Comparison of ENCODE assay signal across 12 mouse cellular contexts in genomic region chr7:80589054-80589746, GRCm38 (mm10). TPM values are rescaled to one million over a fixed set of nuclear protein-coding genes. Genes with fewer than 3 reads are reported as not detected.
DNase-seq lines count a peak whose midpoint lies in the region; ATAC-seq and TF ChIP-seq lines count a peak whose summit lies in the region.
"Had no signal": no experiment of that assay in that cellular context is flagged by ENCODE, and none has a peak within 500 bp of the region (broad histone marks: within the 10 kb centered on the region; RNA-seq: fewer than 3 reads in every experiment).

No protein-coding gene starts in this region.

- H3K27ac ChIP-seq in forebrain, postnatal 0 days (ENCODE audit: low read depth, low read length): no peak overlapping the region
- no peak overlapping the region for H3K27ac ChIP-seq in forebrain, embryonic 11.5 days (ENCODE audit: low read depth, low read length)
- H3K27ac ChIP-seq in midbrain, postnatal 0 days (ENCODE audit: low read depth, low read length): no peak overlapping the region
- H3K27ac ChIP-seq in midbrain, embryonic 10.5 days (replicated peaks): no peak overlapping the region
- H3K27ac ChIP-seq in liver, embryonic 12.5 days: no peak overlapping the region
- H3K27ac ChIP-seq: liver, embryonic 13.5 days; midbrain, embryonic 12.5 days had no signal

- no peaks in the 10 kb centered on the region for H3K9me3 ChIP-seq in forebrain, postnatal 0 days (ENCODE audit: low read length)
- H3K9me3 ChIP-seq in forebrain, embryonic 11.5 days (ENCODE audit: control insufficient read depth, low read length): no peaks in the 10 kb centered on the region
- no peaks in the 10 kb centered on the region for H3K9me3 ChIP-seq in midbrain, postnatal 0 days (ENCODE audit: low read length)
- H3K9me3 ChIP-seq in midbrain, embryonic 10.5 days (replicated peaks): no peaks in the 10 kb centered on the region
- no peaks in the 10 kb centered on the region for H3K9me3 ChIP-seq in liver, embryonic 12.5 days (replicated peaks)
- H3K9me3 ChIP-seq: G1E; liver, embryonic 13.5 days; midbrain, embryonic 12.5 days had no signal

- peaks cover 57% of the 10 kb centered on the region for H3K36me3 ChIP-seq in forebrain, postnatal 0 days (ENCODE audit: insufficient read depth)
- no peaks in the 10 kb centered on the region; the same call in 1 of the 2 replicates for H3K36me3 ChIP-seq in forebrain, embryonic 11.5 days (ENCODE audit: control insufficient read depth, insufficient read depth, low read length)
- peaks cover 50% of the 10 kb centered on the region for H3K36me3 ChIP-seq in midbrain, postnatal 0 days (ENCODE audit: insufficient read depth, low read length)
- H3K36me3 ChIP-seq in midbrain, embryonic 10.5 days: peaks cover 52% of the 10 kb centered on the region
- peaks cover 52% of the 10 kb centered on the region for H3K36me3 ChIP-seq in liver, embryonic 12.5 days

- TF ChIP-seq CTCF in forebrain, postnatal 0 days (IDR thresholded peaks at IDR 0.05; ENCODE audit: low read depth): no peak
- no peak for TF ChIP-seq CTCF in midbrain, postnatal 0 days (IDR thresholded peaks at IDR 0.05)

- H3K4me2 ChIP-seq in forebrain, postnatal 0 days (ENCODE audit: low read depth): no peak overlapping the region
- no peak overlapping the region for H3K4me2 ChIP-seq in forebrain, embryonic 11.5 days (ENCODE audit: low read depth, low read length, severe bottlenecking)
- no peak overlapping the region for H3K4me2 ChIP-seq in midbrain, postnatal 0 days (ENCODE audit: low read depth, low read length, poor library complexity, severe bottlenecking)
- H3K4me2 ChIP-seq in liver, embryonic 12.5 days: no peak overlapping the region
- H3K4me2 ChIP-seq: liver, embryonic 13.5 days; midbrain, embryonic 12.5 days had no signal

- H3K4me3 ChIP-seq in forebrain, postnatal 0 days (ENCODE audit: low read depth, low read length): no peak overlapping the region
- H3K4me3 ChIP-seq in forebrain, embryonic 11.5 days (ENCODE audit: low read depth, low read length): no peak overlapping the region
- H3K4me3 ChIP-seq in midbrain, postnatal 0 days (ENCODE audit: low read depth, low read length): no peak overlapping the region
- no peak overlapping the region for H3K4me3 ChIP-seq in midbrain, embryonic 10.5 days
- H3K4me3 ChIP-seq in liver, embryonic 12.5 days: no peak overlapping the region
- H3K4me3 ChIP-seq: liver, embryonic 13.5 days; midbrain, embryonic 12.5 days had no signal

- H3K27me3 ChIP-seq in forebrain, postnatal 0 days (ENCODE audit: insufficient read depth, low read length): no peaks in the 10 kb centered on the region
- no peaks in the 10 kb centered on the region for H3K27me3 ChIP-seq in forebrain, embryonic 11.5 days (ENCODE audit: control insufficient read depth, insufficient read depth, low read length)
- no peaks in the 10 kb centered on the region for H3K27me3 ChIP-seq in midbrain, postnatal 0 days (ENCODE audit: insufficient read depth, low read length)
- H3K27me3 ChIP-seq in midbrain, embryonic 10.5 days (ENCODE audit: low read depth, poor library complexity, severe bottlenecking): no peaks in the 10 kb centered on the region
- H3K27me3 ChIP-seq in liver, embryonic 12.5 days (replicated peaks): peaks cover 5% of the 10 kb centered on the region; the same call in 1 of the 2 replicates
- H3K27me3 ChIP-seq: midbrain, embryonic 12.5 days had no signal

- H3K9ac ChIP-seq in forebrain, postnatal 0 days: no peak overlapping the region
- H3K9ac ChIP-seq in forebrain, embryonic 11.5 days (ENCODE audit: low read length): no peak overlapping the region
- H3K9ac ChIP-seq in midbrain, postnatal 0 days (replicated peaks; ENCODE audit: low read length, poor library complexity, severe bottlenecking): no peak overlapping the region
- H3K9ac ChIP-seq in liver, embryonic 12.5 days: no peak overlapping the region
- H3K9ac ChIP-seq: liver, embryonic 13.5 days; midbrain, embryonic 12.5 days had no signal

- WGBS in forebrain, postnatal 0 days: 81% methylated on average over 16 of the region's 16 CpGs
- 88% methylated on average over 16 of the region's 16 CpGs for WGBS in forebrain, embryonic 11.5 days
- WGBS in midbrain, postnatal 0 days: 88% methylated on average over 16 of the region's 16 CpGs
- 90% methylated on average over 16 of the region's 16 CpGs for WGBS in midbrain, embryonic 10.5 days
- WGBS in liver, embryonic 12.5 days (ENCODE audit: insufficient replicate concordance): 77% methylated on average over 16 of the region's 16 CpGs

- no peaks in the 10 kb centered on the region for H3K4me1 ChIP-seq in forebrain, postnatal 0 days (ENCODE audit: insufficient read depth)
- peaks cover 5% of the 10 kb centered on the region; the same call in 1 of the 2 replicates for H3K4me1 ChIP-seq in forebrain, embryonic 11.5 days (replicated peaks; ENCODE audit: control insufficient read depth, insufficient read depth, low read length)
- no peaks in the 10 kb centered on the region for H3K4me1 ChIP-seq in midbrain, postnatal 0 days (ENCODE audit: insufficient read depth, low read length)
- peaks cover 21% of the 10 kb centered on the region for H3K4me1 ChIP-seq in midbrain, embryonic 10.5 days
- H3K4me1 ChIP-seq in liver, embryonic 12.5 days: peaks cover 9% of the 10 kb centered on the region; the same call in 1 of the 2 replicates

- peak; percentile 8; the same call in 1 of the 2 replicates for ATAC-seq in forebrain, postnatal 0 days
- no peak for ATAC-seq in forebrain, embryonic 11.5 days (replicated peaks; ENCODE audit: low FRiP score)
- no peak for ATAC-seq in midbrain, postnatal 0 days (ENCODE audit: low FRiP score)
- no peak for ATAC-seq in liver, embryonic 12.5 days

- DNase-seq in forebrain, postnatal 0 days: no peak
- DNase-seq in forebrain, embryonic 11.5 days (ENCODE audit: low spot score): no peak
- peak; percentile 62 for DNase-seq in midbrain, postnatal 0 days (ENCODE audit: low spot score)
- no peak for DNase-seq in midbrain, embryonic 10.5 days (ENCODE audit: low spot score)
- peak; percentile 39 to 66 for DNase-seq in cerebellum, postnatal 4 days (ENCODE audit: low spot score in 2 of 2)
- DNase-seq in kidney, adult 18-20 months: no peak
- DNase-seq in kidney, postnatal 14 days: no peak
- DNase-seq: kidney, adult 11 months; liver, embryonic 13.5 days had no signal

RNA-seq across cellular contexts. Expression of gene Blm, which starts 54.3 kb away (rescaled TPM):
- 7.1 and 10.4 TPM in 2 replicates for total RNA-seq in forebrain, postnatal 0 days (2014; rRNA removed)
- 3.1 and 5.5 TPM in 2 replicates for polyA plus RNA-seq in forebrain, postnatal 0 days (2015; fragmentation: Nextera tagmentation; extraction: Ambion mirVana)
- polyA plus RNA-seq in forebrain, embryonic 11.5 days (2014; fragmentation: Nextera tagmentation; extraction: Ambion mirVana): 50.4 and 53.0 TPM in 2 replicates
- total RNA-seq in midbrain, postnatal 0 days (2014; rRNA removed): 6.4 and 8.4 TPM in 2 replicates
- 4.0 and 5.0 TPM in 2 replicates for polyA plus RNA-seq in midbrain, postnatal 0 days (2015; fragmentation: Nextera tagmentation; extraction: Ambion mirVana)
- 45.2 and 49.0 TPM in 2 replicates for polyA plus RNA-seq in midbrain, embryonic 10.5 days (2016; fragmentation: Nextera tagmentation; extraction: Ambion mirVana)
- polyA plus RNA-seq in liver, embryonic 12.5 days (2016; fragmentation: Nextera tagmentation; extraction: Ambion mirVana): 47.2 and 47.8 TPM in 2 replicates

Comparison
In these comparisons a context has a peak if more than half of its experiments do, and no peak if none do; other contexts are left out.
1. DNase-seq: peak in midbrain, postnatal 0 days (single experiment) and cerebellum, postnatal 4 days (2 of 2); none in forebrain, postnatal 0 days (single experiment), forebrain, embryonic 11.5 days (single experiment), midbrain, embryonic 10.5 days (single experiment), kidney, adult 18-20 months (single experiment) and kidney, postnatal 14 days (single experiment).